Mouse (Mus musculus): ENCODE measurements around the gene Park7. TPM values are rescaled to one million over a fixed set of nuclear protein-coding genes. Genes with fewer than 3 reads are reported as not detected.
A peak's percentile ranks its signal among the peaks of the same experiment; 100 is the strongest.

The Park7 gene
- total RNA-seq, 1 experiment: 393 TPM

- in situ Hi-C loops (cut with MboI; ENCODE audit: low sequenced_read_pairs in 2 of 2, unreplicated experiment in 2 of 2): no loop called here
- Histone ChIP-seq H3K4me3 (ENCODE audit: insufficient read depth in 1 of 2, low read depth in 1 of 2, low read length in 2 of 2, poor library complexity in 1 of 2, severe bottlenecking in 1 of 2) (peak overlapping the region in 1 of 2 experiments; percentile 31; a peak in 2 of 4 replicates), H3K9me3 (ENCODE audit: control insufficient read depth, insufficient read depth, low read depth, low read length) (no peaks in the 10 kb centered on the region), H3K27ac (ENCODE audit: insufficient read depth, low read depth, low read length, poor library complexity, severe bottlenecking) (no peak overlapping the region), H3K9ac (ENCODE audit: insufficient read depth, low read depth, low read length, poor library complexity, severe bottlenecking) (no peak overlapping the region), H3K4me1 (ENCODE audit: control insufficient read depth in 2 of 2, insufficient read depth in 2 of 2, low read length in 2 of 2, poor library complexity in 1 of 2) (peaks cover 0 to 7% of the 10 kb centered on the region in 2 experiments; a peak in 2 of 4 replicates), H3K36me3 (ENCODE audit: control insufficient read depth, insufficient read depth, low read length, poor library complexity, severe bottlenecking) (no peaks in the 10 kb centered on the region)
- no peak for TF ChIP-seq MAFK (IDR thresholded peaks at IDR 0.05; ENCODE audit: insufficient read depth, low read depth, low read length)
- TF ChIP-seq HCFC1 (IDR thresholded peaks at IDR 0.05; ENCODE audit: borderline replicate concordance, insufficient read depth, low read length): no peak
- TF ChIP-seq CHD2 (IDR thresholded peaks at IDR 0.05; ENCODE audit: low read depth, low read length): no peak
- no peak for TF ChIP-seq ZC3H11A (IDR thresholded peaks at IDR 0.05; ENCODE audit: borderline replicate concordance, low read depth, low read length)
- no peak for TF ChIP-seq ZNF384 (IDR thresholded peaks at IDR 0.05; ENCODE audit: low read depth, low read length)
- peak; percentile 34 for DNase-seq (ENCODE audit: low read depth, low spot score)
Measured at GRCm38 (mm10) chr4:150939991-150940651, 25.9 kb upstream of the Park7 start.

GRCm38 (mm10) chr4:150938063-150938452, 23.8 kb upstream of the Park7 start:
- no peak for TF ChIP-seq MAFK (IDR thresholded peaks at IDR 0.05; ENCODE audit: insufficient read depth, low read depth, low read length)
- TF ChIP-seq HCFC1 (IDR thresholded peaks at IDR 0.05; ENCODE audit: borderline replicate concordance, insufficient read depth, low read length): no peak
- TF ChIP-seq ZNF384 (IDR thresholded peaks at IDR 0.05; ENCODE audit: low read depth, low read length): no peak
- TF ChIP-seq CHD2 (IDR thresholded peaks at IDR 0.05; ENCODE audit: low read depth, low read length): no peak
- no peak for TF ChIP-seq ZC3H11A (IDR thresholded peaks at IDR 0.05; ENCODE audit: borderline replicate concordance, low read depth, low read length)
- Histone ChIP-seq H3K27ac (ENCODE audit: insufficient read depth, low read depth, low read length, poor library complexity, severe bottlenecking) (no peak overlapping the region), H3K4me3 (ENCODE audit: insufficient read depth in 1 of 2, low read depth in 1 of 2, low read length in 2 of 2, poor library complexity in 1 of 2, severe bottlenecking in 1 of 2) (peak overlapping the region in 1 of 2 experiments; percentile 16; a peak in 1 of 4 replicates), H3K4me1 (ENCODE audit: control insufficient read depth in 2 of 2, insufficient read depth in 2 of 2, low read length in 2 of 2, poor library complexity in 1 of 2) (peaks cover 0 to 7% of the 10 kb centered on the region in 2 experiments; a peak in 2 of 4 replicates), H3K36me3 (ENCODE audit: control insufficient read depth, insufficient read depth, low read length, poor library complexity, severe bottlenecking) (no peaks in the 10 kb centered on the region), H3K9ac (ENCODE audit: insufficient read depth, low read depth, low read length, poor library complexity, severe bottlenecking) (no peak overlapping the region), H3K9me3 (ENCODE audit: control insufficient read depth, insufficient read depth, low read depth, low read length) (no peaks in the 10 kb centered on the region)
- in situ Hi-C loops (cut with MboI; ENCODE audit: low sequenced_read_pairs in 2 of 2, unreplicated experiment in 2 of 2): no loop called here
- DNase-seq (ENCODE audit: low read depth, low spot score): no peak

GRCm38 (mm10) chr4:150937293-150938062, 23.2 kb upstream of the Park7 start:
- Histone ChIP-seq H3K4me1 (ENCODE audit: control insufficient read depth in 2 of 2, insufficient read depth in 2 of 2, low read length in 2 of 2, poor library complexity in 1 of 2) (peaks cover 0 to 4% of the 10 kb centered on the region in 2 experiments; a peak in 2 of 4 replicates), H3K9ac (ENCODE audit: insufficient read depth, low read depth, low read length, poor library complexity, severe bottlenecking) (no peak overlapping the region), H3K9me3 (ENCODE audit: control insufficient read depth, insufficient read depth, low read depth, low read length) (no peaks in the 10 kb centered on the region), H3K27ac (ENCODE audit: insufficient read depth, low read depth, low read length, poor library complexity, severe bottlenecking) (no peak overlapping the region), H3K36me3 (ENCODE audit: control insufficient read depth, insufficient read depth, low read length, poor library complexity, severe bottlenecking) (no peaks in the 10 kb centered on the region), H3K4me3 (ENCODE audit: insufficient read depth in 1 of 2, low read depth in 1 of 2, low read length in 2 of 2, poor library complexity in 1 of 2, severe bottlenecking in 1 of 2) (peak overlapping the region in 1 of 2 experiments; percentile 16; a peak in 1 of 4 replicates)
- no peak for TF ChIP-seq MAFK (IDR thresholded peaks at IDR 0.05; ENCODE audit: insufficient read depth, low read depth, low read length)
- peak; percentile 44; the same call in 1 of the 2 replicates for TF ChIP-seq ZNF384 (IDR thresholded peaks at IDR 0.05; ENCODE audit: low read depth, low read length)
- peak; percentile 35 for DNase-seq (ENCODE audit: low read depth, low spot score)
- in situ Hi-C loops (cut with MboI; ENCODE audit: low sequenced_read_pairs in 2 of 2, unreplicated experiment in 2 of 2): no loop called here

GRCm38 (mm10) chr4:150933503-150933902, 19.3 kb upstream of the Park7 start:
- Histone ChIP-seq H3K4me1 (ENCODE audit: control insufficient read depth in 2 of 2, insufficient read depth in 2 of 2, low read length in 2 of 2, poor library complexity in 1 of 2) (no peaks in the 10 kb centered on the region; a peak in 1 of 4 replicates), H3K36me3 (ENCODE audit: control insufficient read depth, insufficient read depth, low read length, poor library complexity, severe bottlenecking) (no peaks in the 10 kb centered on the region), H3K9me3 (ENCODE audit: control insufficient read depth, insufficient read depth, low read depth, low read length) (no peaks in the 10 kb centered on the region), H3K4me3 (ENCODE audit: insufficient read depth in 1 of 2, low read depth in 1 of 2, low read length in 2 of 2, poor library complexity in 1 of 2, severe bottlenecking in 1 of 2) (no peak overlapping the region), H3K9ac (ENCODE audit: insufficient read depth, low read depth, low read length, poor library complexity, severe bottlenecking) (no peak overlapping the region), H3K27ac (ENCODE audit: insufficient read depth, low read depth, low read length, poor library complexity, severe bottlenecking) (no peak overlapping the region)
- DNase-seq (ENCODE audit: low read depth, low spot score): no peak
- in situ Hi-C loops (cut with MboI; ENCODE audit: low sequenced_read_pairs in 2 of 2, unreplicated experiment in 2 of 2): no loop called here
- TF ChIP-seq CHD2 (IDR thresholded peaks at IDR 0.05; ENCODE audit: low read depth, low read length): no peak
- TF ChIP-seq MAFK (IDR thresholded peaks at IDR 0.05; ENCODE audit: insufficient read depth, low read depth, low read length): no peak
- TF ChIP-seq HCFC1 (IDR thresholded peaks at IDR 0.05; ENCODE audit: borderline replicate concordance, insufficient read depth, low read length): no peak
- no peak for TF ChIP-seq ZNF384 (IDR thresholded peaks at IDR 0.05; ENCODE audit: low read depth, low read length)
- no peak for TF ChIP-seq ZC3H11A (IDR thresholded peaks at IDR 0.05; ENCODE audit: borderline replicate concordance, low read depth, low read length)
